Mouse (Mus musculus): ENCODE measurements around the gene Mrpl36. TPM values are rescaled to one million over a fixed set of nuclear protein-coding genes. Genes with fewer than 3 reads are reported as not detected.

Gene Mrpl36
- polyA plus RNA-seq (2015; fragmentation: Nextera tagmentation; extraction: Ambion mirVana) = 117 and 140 TPM in 2 replicates

- peak; percentile 88 for ATAC-seq (replicated peaks; ENCODE audit: insufficient number of reproducible peaks, insufficient read depth, low FRiP score, low read depth)
- 1% methylated on average over 45 of the region's 45 CpGs for WGBS
- peak within 1 kb of the TSS; percentile 78 for H3K27ac ChIP-seq
- no peaks in the 10 kb centered on the region for H3K27me3 ChIP-seq
- H3K4me1 ChIP-seq (replicated peaks) = peaks cover 51% of the 10 kb centered on the region
- H3K9me3 ChIP-seq (replicated peaks) = no peaks in the 10 kb centered on the region
- H3K36me3 ChIP-seq = peaks cover 21% of the 10 kb centered on the region
- H3K9ac ChIP-seq = peak within 1 kb of the TSS; percentile 90
- peak within 1 kb of the TSS; percentile 86 for H3K4me3 ChIP-seq
- H3K4me2 ChIP-seq = peak within 1 kb of the TSS; percentile 80
Measured at GRCm38 (mm10) chr13:73327827-73328698, at the start of gene Mrpl36, which contains the start of gene Ndufs6. Gene Mrpl36 (plus strand): TSS chr13:73328513. Gene Ndufs6 (minus strand): TSS chr13:73328542.

GRCm38 (mm10) chr13:73279196-73279595, 49.1 kb upstream of the Mrpl36 start:
- H3K27me3 ChIP-seq = peaks cover 2% of the 10 kb centered on the region

GRCm38 (mm10) chr13:73282407-73282806, 45.9 kb upstream of the Mrpl36 start:
- Histone ChIP-seq H3K27ac (peak overlapping the region; percentile 66), H3K9me3 (replicated peaks) (no peaks in the 10 kb centered on the region), H3K4me2 (no peak overlapping the region), H3K9ac (no peak overlapping the region), H3K27me3 (no peaks in the 10 kb centered on the region), H3K4me1 (replicated peaks) (peaks cover 34% of the 10 kb centered on the region), H3K36me3 (no peaks in the 10 kb centered on the region), H3K4me3 (no peak overlapping the region)
- WGBS = 31% methylated on average over 2 of the region's 2 CpGs
- no peak for ATAC-seq (replicated peaks; ENCODE audit: insufficient number of reproducible peaks, insufficient read depth, low FRiP score, low read depth)

More at GRCm38 (mm10) chr13:73279196-73279595, 49.1 kb upstream of the Mrpl36 start:
- H3K4me2 ChIP-seq = no peak overlapping the region
- ATAC-seq (replicated peaks; ENCODE audit: insufficient number of reproducible peaks, insufficient read depth, low FRiP score, low read depth) = no peak
- H3K36me3 ChIP-seq = no peaks in the 10 kb centered on the region
- H3K27ac ChIP-seq = no peak overlapping the region
- WGBS = 75% methylated on average over 1 of the region's 1 CpGs
- H3K9ac ChIP-seq = no peak overlapping the region
- H3K4me1 ChIP-seq (replicated peaks) = peaks cover 54% of the 10 kb centered on the region
- no peaks in the 10 kb centered on the region for H3K9me3 ChIP-seq (replicated peaks)
- no peak overlapping the region for H3K4me3 ChIP-seq

- no peak overlapping the region for H3K4me3 ChIP-seq
- peaks cover 37% of the 10 kb centered on the region for H3K4me1 ChIP-seq (replicated peaks)
- H3K9ac ChIP-seq = no peak overlapping the region
- no peak for ATAC-seq (replicated peaks; ENCODE audit: insufficient number of reproducible peaks, insufficient read depth, low FRiP score, low read depth)
- no peaks in the 10 kb centered on the region for H3K9me3 ChIP-seq (replicated peaks)
- H3K27ac ChIP-seq = peak overlapping the region; percentile 38; the same call in 1 of the 2 replicates
- 84% methylated on average over 1 of the region's 1 CpGs for WGBS
- H3K4me2 ChIP-seq = no peak overlapping the region
- H3K27me3 ChIP-seq = no peaks in the 10 kb centered on the region
- no peaks in the 10 kb centered on the region for H3K36me3 ChIP-seq
Measured at GRCm38 (mm10) chr13:73283534-73283933, 44.8 kb upstream of the Mrpl36 start.

- ATAC-seq (replicated peaks; ENCODE audit: insufficient number of reproducible peaks, insufficient read depth, low FRiP score, low read depth) = peak; percentile 54
- Histone ChIP-seq H3K4me3 (no peak overlapping the region), H3K27ac (peak overlapping the region; percentile 80), H3K9me3 (replicated peaks) (no peaks in the 10 kb centered on the region), H3K36me3 (no peaks in the 10 kb centered on the region), H3K9ac (no peak overlapping the region), H3K4me1 (replicated peaks) (peaks cover 36% of the 10 kb centered on the region), H3K4me2 (no peak overlapping the region), H3K27me3 (no peaks in the 10 kb centered on the region)
- 70% methylated on average over 6 of the region's 6 CpGs for WGBS
Measured at GRCm38 (mm10) chr13:73290206-73290605, 38.1 kb upstream of the Mrpl36 start.

GRCm38 (mm10) chr13:73291102-73291501, 37.2 kb upstream of the Mrpl36 start:
- Histone ChIP-seq H3K9ac (no peak overlapping the region), H3K4me3 (no peak overlapping the region), H3K27ac (peak overlapping the region; percentile 80), H3K4me2 (no peak overlapping the region), H3K36me3 (no peaks in the 10 kb centered on the region), H3K4me1 (replicated peaks) (peaks cover 36% of the 10 kb centered on the region), H3K27me3 (no peaks in the 10 kb centered on the region), H3K9me3 (replicated peaks) (no peaks in the 10 kb centered on the region)
- 8% methylated on average over 2 of the region's 2 CpGs for WGBS
- peak; percentile 48; the same call in 1 of the 2 replicates for ATAC-seq (replicated peaks; ENCODE audit: insufficient number of reproducible peaks, insufficient read depth, low FRiP score, low read depth)

GRCm38 (mm10) chr13:73298717-73299116, 29.6 kb upstream of the Mrpl36 start:
- Histone ChIP-seq H3K4me1 (replicated peaks) (peaks cover 16% of the 10 kb centered on the region), H3K4me2 (no peak overlapping the region), H3K9me3 (replicated peaks) (no peaks in the 10 kb centered on the region), H3K9ac (no peak overlapping the region), H3K4me3 (no peak overlapping the region), H3K27ac (peak overlapping the region; percentile 91), H3K27me3 (no peaks in the 10 kb centered on the region), H3K36me3 (no peaks in the 10 kb centered on the region)
- ATAC-seq (replicated peaks; ENCODE audit: insufficient number of reproducible peaks, insufficient read depth, low FRiP score, low read depth) = peak; percentile 93
- WGBS = 17% methylated on average over 4 of the region's 4 CpGs

GRCm38 (mm10) chr13:73299322-73299721, 29.0 kb upstream of the Mrpl36 start:
- Histone ChIP-seq H3K9ac (no peak overlapping the region), H3K27ac (peak overlapping the region; percentile 91), H3K4me1 (replicated peaks) (peaks cover 18% of the 10 kb centered on the region), H3K9me3 (replicated peaks) (no peaks in the 10 kb centered on the region), H3K4me2 (no peak overlapping the region), H3K27me3 (no peaks in the 10 kb centered on the region), H3K4me3 (no peak overlapping the region), H3K36me3 (no peaks in the 10 kb centered on the region)
- WGBS = 44% methylated on average over 5 of the region's 5 CpGs
- peak; percentile 28 for ATAC-seq (replicated peaks; ENCODE audit: insufficient number of reproducible peaks, insufficient read depth, low FRiP score, low read depth)

- H3K36me3 ChIP-seq = no peaks in the 10 kb centered on the region
- no peak overlapping the region for H3K9ac ChIP-seq
- H3K4me3 ChIP-seq = no peak overlapping the region
- WGBS = 37% methylated on average over 6 of the region's 6 CpGs
- ATAC-seq (replicated peaks; ENCODE audit: insufficient number of reproducible peaks, insufficient read depth, low FRiP score, low read depth) = no peak
- no peaks in the 10 kb centered on the region for H3K9me3 ChIP-seq (replicated peaks)
- H3K27me3 ChIP-seq = 0 out of 2 replicates have a peak, but pooled peaks cover 2% of the 10 kb centered on the region
- peak overlapping the region; percentile 64 for H3K27ac ChIP-seq
- no peak overlapping the region for H3K4me2 ChIP-seq
- H3K4me1 ChIP-seq (replicated peaks) = peaks cover 24% of the 10 kb centered on the region
Measured at GRCm38 (mm10) chr13:73304729-73305128, 23.6 kb upstream of the Mrpl36 start.

GRCm38 (mm10) chr13:73305398-73306084, 22.8 kb upstream of the Mrpl36 start:
- H3K9ac ChIP-seq = no peak overlapping the region
- 0 out of 2 replicates have a peak, but pooled peaks cover 2% of the 10 kb centered on the region for H3K27me3 ChIP-seq
- no peak overlapping the region for H3K4me3 ChIP-seq
- no peak overlapping the region for H3K4me2 ChIP-seq
- peak overlapping the region; percentile 38; the same call in 1 of the 2 replicates for H3K27ac ChIP-seq
- no peak for ATAC-seq (replicated peaks; ENCODE audit: insufficient number of reproducible peaks, insufficient read depth, low FRiP score, low read depth)
- H3K9me3 ChIP-seq (replicated peaks) = no peaks in the 10 kb centered on the region
- H3K4me1 ChIP-seq (replicated peaks) = peaks cover 25% of the 10 kb centered on the region
- WGBS = 62% methylated on average over 8 of the region's 8 CpGs
- H3K36me3 ChIP-seq = no peaks in the 10 kb centered on the region

- 59% methylated on average over 4 of the region's 4 CpGs for WGBS
- Histone ChIP-seq H3K9ac (no peak overlapping the region), H3K4me3 (no peak overlapping the region), H3K27ac (peak overlapping the region; percentile 38; the same call in 1 of the 2 replicates), H3K4me1 (replicated peaks) (peaks cover 25% of the 10 kb centered on the region), H3K36me3 (no peaks in the 10 kb centered on the region), H3K27me3 (peaks cover 3% of the 10 kb centered on the region; the same call in 1 of the 2 replicates), H3K4me2 (no peak overlapping the region), H3K9me3 (replicated peaks) (no peaks in the 10 kb centered on the region)
- no peak for ATAC-seq (replicated peaks; ENCODE audit: insufficient number of reproducible peaks, insufficient read depth, low FRiP score, low read depth)
Measured at GRCm38 (mm10) chr13:73306085-73306410, 22.3 kb upstream of the Mrpl36 start.

Data from heart, embryonic 15.5 days (tissue).